Mouse (Mus musculus) MEL (cell line): ENCODE measurements at regions not wholly inside any gene's neighbourhood (a gene's known extent, or its start where the extent isn't known, plus 50 kb on each side); places are given as distances from the start of the nearest gene placed in this dataset.

ENCODE experiments used
- CTCF ChIP-seq, 3 experiments: IDR thresholded peaks in 2 of 3; conservative IDR thresholded peaks in 1 of 3; 2 replicates each; pipeline ENCODE4 v1.5.1; 2011 to 2012; ENCODE audit warnings: low read length in 3 of 3, low read depth in 2 of 3, mild to moderate bottlenecking in 2 of 3, improper control_type of control experiment in 1 of 3, inconsistent platforms in 1 of 3, mixed read lengths in 1 of 3, moderate library complexity in 1 of 3; ENCODE audit not compliant: control insufficient read depth in 1 of 3, insufficient read depth in 1 of 3, poor library complexity in 1 of 3, severe bottlenecking in 1 of 3
- EP300 ChIP-seq, 2 experiments: IDR thresholded peaks; 2 replicates each; pipeline ENCODE4 v1.6.1; 2011; ENCODE audit warnings: improper control_type of control experiment in 2 of 2, low read length in 2 of 2, low read depth in 1 of 2, mild to moderate bottlenecking in 1 of 2
- HCFC1 ChIP-seq: IDR thresholded peaks from 2 replicates; pipeline ENCODE4 v1.6.1; 2012; ENCODE audit warnings: low read depth, mild to moderate bottlenecking, inconsistent platforms, low read length, improper control_type of control experiment, moderate library complexity
- MAFK ChIP-seq: IDR thresholded peaks from 2 replicates; pipeline ENCODE4 v1.6.1; 2011; ENCODE audit warnings: low read depth, mild to moderate bottlenecking, low read length, improper control_type of control experiment, borderline replicate concordance
- MAZ ChIP-seq: IDR thresholded peaks from 2 replicates; pipeline ENCODE4 v1.6.1; 2012; ENCODE audit warnings: low read depth, mild to moderate bottlenecking, inconsistent platforms, low read length, improper control_type of control experiment
- POLR2A ChIP-seq, 2 experiments: IDR thresholded peaks; 2 replicates each; pipeline ENCODE4 v1.6.1; 2011 to 2012; ENCODE audit warnings: low read length in 2 of 2, mild to moderate bottlenecking in 2 of 2, control low read depth in 1 of 2, improper control_type of control experiment in 1 of 2, low read depth in 1 of 2, moderate library complexity in 1 of 2; ENCODE audit not compliant: control insufficient read depth in 1 of 2, insufficient read depth in 1 of 2, poor library complexity in 1 of 2
- POLR2AphosphoS2 ChIP-seq: IDR thresholded peaks from 2 replicates; pipeline ENCODE4 v1.6.1; 2011; ENCODE audit warnings: low read length, improper control_type of control experiment
- RAD21 ChIP-seq: IDR thresholded peaks from 2 replicates; pipeline ENCODE4 v1.6.1; 2011; ENCODE audit warnings: mild to moderate bottlenecking, low read depth, low read length, improper control_type of control experiment
- RCOR1 ChIP-seq: IDR thresholded peaks from 2 replicates; pipeline ENCODE4 v1.6.1; 2012; ENCODE audit warnings: low read depth, mild to moderate bottlenecking, inconsistent platforms, low read length, improper control_type of control experiment
- SMC3 ChIP-seq: IDR thresholded peaks from 2 replicates; pipeline ENCODE4 v1.6.1; 2011; ENCODE audit warnings: low read depth, low read length, improper control_type of control experiment
- TAL1 ChIP-seq: IDR thresholded peaks from 2 replicates; pipeline ENCODE4 v1.6.1; 2012; ENCODE audit warnings: mild to moderate bottlenecking, inconsistent platforms, low read length, moderate library complexity, mixed read lengths
- TCF12 ChIP-seq: IDR thresholded peaks from 2 replicates; pipeline ENCODE4 v1.6.1; 2014; ENCODE audit warnings: low read depth, mild to moderate bottlenecking, inconsistent platforms, low read length, improper control_type of control experiment, moderate library complexity
- USF1 ChIP-seq: IDR thresholded peaks from 2 replicates; pipeline ENCODE4 v1.6.1; 2014; ENCODE audit warnings: low read depth, mild to moderate bottlenecking, inconsistent platforms, low read length, improper control_type of control experiment, moderate library complexity
- ZMIZ1 ChIP-seq: IDR thresholded peaks from 2 replicates; pipeline ENCODE4 v1.6.1; 2012; ENCODE audit warnings: low read depth, mild to moderate bottlenecking, inconsistent platforms, low read length, improper control_type of control experiment, moderate library complexity

DNA sequence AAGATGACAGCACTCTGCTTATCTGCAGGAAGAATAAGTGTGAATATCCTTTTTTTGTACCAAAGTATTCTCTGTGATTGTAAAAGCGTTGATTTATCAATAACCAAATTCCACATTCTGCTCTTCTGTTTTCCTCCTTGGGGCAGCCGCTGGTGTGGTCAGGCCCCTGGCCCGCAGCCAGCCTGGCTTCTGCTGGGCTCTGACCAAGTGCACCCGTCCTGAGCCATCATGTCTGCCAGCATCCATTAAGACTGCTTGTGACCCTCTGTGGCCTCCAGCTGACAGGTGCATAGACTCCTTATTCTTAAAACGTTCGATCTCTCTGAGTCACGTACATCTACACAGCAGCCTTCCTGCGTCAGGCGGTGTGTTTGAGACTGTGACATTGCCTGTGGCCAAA is 58.9 kb upstream of the Cachd1 start:
- TF ChIP-seq USF1: no peak
- TF ChIP-seq CTCF (IDR thresholded peaks at IDR 0.05 in 2 of 3, conservative IDR thresholded peaks at IDR 0.05 in 1 of 3; ENCODE audit: control insufficient read depth in 1 of 3, insufficient read depth in 1 of 3, low read depth in 2 of 3, low read length in 3 of 3, poor library complexity in 1 of 3, severe bottlenecking in 1 of 3): no peak
- TF ChIP-seq POLR2A (IDR thresholded peaks at IDR 0.05; ENCODE audit: control insufficient read depth in 1 of 2, insufficient read depth in 1 of 2, low read depth in 1 of 2, low read length in 2 of 2, poor library complexity in 1 of 2): no peak
- no peak for TF ChIP-seq TCF12
- TF ChIP-seq ZMIZ1: no peak
- no peak for TF ChIP-seq RAD21
- no peak for TF ChIP-seq RCOR1
- no peak for TF ChIP-seq TAL1
- TF ChIP-seq MAZ: no peak
- no peak for TF ChIP-seq MAFK
- no peak for TF ChIP-seq EP300 (IDR thresholded peaks at IDR 0.05; ENCODE audit: low read depth in 1 of 2, low read length in 2 of 2)
- TF ChIP-seq SMC3: no peak
- no peak for TF ChIP-seq POLR2AphosphoS2
- no peak for TF ChIP-seq HCFC1
